Mouse (Mus musculus) forebrain, embryonic 10.5 days (tissue): ENCODE results near the gene Dop1b. TPM values are rescaled to one million over a fixed set of nuclear protein-coding genes. Genes with fewer than 3 reads are reported as not detected.
"Not testable (repeated sequence)": the region's sequence is repeated elsewhere in the genome, so short reads cannot be mapped to it uniquely, and the experiment has no call there.

Source experiments
- DNase-seq: peaks from one replicate; pipeline ENCODE4 v3.0.0-alpha.2; 2017; ENCODE audit warnings: low spot score; ENCODE audit errors: extremely low spot score
- H3K27ac ChIP-seq: fragments of 300-500 bp; sonication (generic); 2 replicates; pipeline ENCODE4 v1.5.1; 2016; ENCODE audit warnings: mild to moderate bottlenecking
- H3K27me3 ChIP-seq: fragments of 300-500 bp; sonication (generic); 2 replicates; pipeline ENCODE4 v1.6.1; 2016; ENCODE audit warnings: mild to moderate bottlenecking; ENCODE audit not compliant: poor library complexity, severe bottlenecking
- H3K36me3 ChIP-seq: fragments of 300-500 bp; sonication (generic); replicated peaks from 2 replicates; pipeline ENCODE4 v1.6.1; 2016; ENCODE audit warnings: mild to moderate bottlenecking, moderate library complexity
- H3K4me1 ChIP-seq: fragments of 300-500 bp; sonication (generic); 2 replicates; pipeline ENCODE4 v1.6.1; 2016
- H3K4me3 ChIP-seq: fragments of 300-500 bp; sonication (generic); 2 replicates; pipeline ENCODE4 v1.5.1; 2016; ENCODE audit warnings: mild to moderate bottlenecking, moderate library complexity
- H3K9me3 ChIP-seq: fragments of 300-500 bp; sonication (generic); 2 replicates; pipeline ENCODE4 v1.6.1; 2016; ENCODE audit warnings: mild to moderate bottlenecking, moderate library complexity
- WGBS: fragments of 180-500 bp; shearing (Covaris S2); methylation state at CpG from one replicate; pipeline ENCODE4 v1.1.7; 2016; 5-methylcytosine and 5-hydroxymethylcytosine counted together
- polyA plus RNA-seq: library from polyadenylated mRNA; unstranded; fragments of >200 nt; fragmentation: Nextera tagmentation; extraction: Ambion mirVana; gene quantifications from 2 replicates; pipeline ENCODE4 v1.2.1, GENCODE M21; 2016

The Dop1b gene
- polyA plus RNA-seq, 1 experiment from 2014 or later, result 6.5 TPM

GRCm38 (mm10) chr16:93685783-93686182 lies 25.9 kb upstream of the Dop1b start:
- not testable (repeated sequence) for DNase-seq, H3K9me3 ChIP-seq, H3K27ac ChIP-seq, H3K36me3 ChIP-seq, H3K4me3 ChIP-seq
- peaks cover 21% of the 10 kb centered on the region for H3K4me1 ChIP-seq
- H3K27me3 ChIP-seq, result peaks cover 52% of the 10 kb centered on the region
- WGBS, result 93% methylated on average over 3 of the region's 3 CpGs

GRCm38 (mm10) chr16:93686421-93686820 lies 25.3 kb upstream of the Dop1b start:
- H3K4me3 ChIP-seq, result no peak overlapping the region
- no peak overlapping the region for H3K27ac ChIP-seq
- WGBS, result 85% methylated on average over 5 of the region's 7 CpGs
- DNase-seq, result no peak
- 0 out of 2 replicates have a peak, but pooled peaks cover 9% of the 10 kb centered on the region for H3K9me3 ChIP-seq
- peaks cover 45% of the 10 kb centered on the region for H3K27me3 ChIP-seq
- H3K36me3 ChIP-seq, result no peaks in the 10 kb centered on the region
- peaks cover 21% of the 10 kb centered on the region for H3K4me1 ChIP-seq

GRCm38 (mm10) chr16:93686945-93687344 lies 24.8 kb upstream of the Dop1b start:
- DNase-seq, result no peak
- Histone ChIP-seq H3K27ac (no peak overlapping the region), H3K27me3 (peaks cover 40% of the 10 kb centered on the region), H3K36me3 (no peaks in the 10 kb centered on the region), H3K9me3 (0 out of 2 replicates have a peak, but pooled peaks cover 7% of the 10 kb centered on the region), H3K4me1 (peaks cover 21% of the 10 kb centered on the region), H3K4me3 (no peak overlapping the region)
- 48% methylated on average over 5 of the region's 5 CpGs for WGBS

GRCm38 (mm10) chr16:93691206-93691841 lies 20.4 kb upstream of the Dop1b start:
- Histone ChIP-seq H3K27ac (no peak overlapping the region), H3K4me1 (no peaks in the 10 kb centered on the region), H3K27me3 (no peaks in the 10 kb centered on the region), H3K4me3 (no peak overlapping the region), H3K9me3 (no peaks in the 10 kb centered on the region), H3K36me3 (no peaks in the 10 kb centered on the region)
- 81% methylated on average over 6 of the region's 6 CpGs for WGBS
- DNase-seq, result no peak

GRCm38 (mm10) chr16:93692744-93693143 lies 19.0 kb upstream of the Dop1b start:
- no peak overlapping the region for H3K4me3 ChIP-seq
- no peaks in the 10 kb centered on the region for H3K4me1 ChIP-seq
- H3K36me3 ChIP-seq, result no peaks in the 10 kb centered on the region
- no peak for DNase-seq
- no peak overlapping the region for H3K27ac ChIP-seq
- no peaks in the 10 kb centered on the region for H3K9me3 ChIP-seq
- WGBS, result 82% methylated on average over 2 of the region's 2 CpGs
- H3K27me3 ChIP-seq, result no peaks in the 10 kb centered on the region

GRCm38 (mm10) chr16:93707116-93707515 lies 4.6 kb upstream of the Dop1b start:
- no peak for DNase-seq
- WGBS, result 88% methylated on average over 7 of the region's 7 CpGs
- no peaks in the 10 kb centered on the region for H3K36me3 ChIP-seq
- H3K4me3 ChIP-seq, result no peak overlapping the region
- H3K4me1 ChIP-seq, result peaks cover 3% of the 10 kb centered on the region
- H3K27ac ChIP-seq, result no peak overlapping the region
- 0 out of 2 replicates have a peak, but pooled peaks cover 4% of the 10 kb centered on the region for H3K9me3 ChIP-seq
- peaks cover 24% of the 10 kb centered on the region for H3K27me3 ChIP-seq

DNA sequence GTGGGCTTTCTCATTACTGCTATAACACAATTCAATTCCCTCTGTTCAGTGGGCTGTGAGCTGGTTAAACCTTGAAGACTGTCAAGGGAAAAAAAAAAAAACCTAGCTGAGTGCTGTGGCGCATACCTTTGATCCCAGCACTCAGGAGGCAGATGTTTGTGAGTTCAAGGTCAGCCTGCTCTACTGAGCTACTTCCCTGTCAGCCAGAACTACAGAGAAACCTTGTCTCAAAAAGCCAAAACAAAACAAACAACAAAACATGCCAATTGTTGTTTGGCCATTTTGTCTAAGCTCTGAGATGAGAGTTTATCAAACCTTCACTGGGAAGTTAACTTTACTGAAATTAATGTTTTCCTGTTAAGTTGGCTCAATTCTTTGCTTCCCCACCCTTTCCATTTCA lies 2.5 kb upstream of the Dop1b start:
- Histone ChIP-seq H3K4me1 (peaks cover 10% of the 10 kb centered on the region), H3K36me3 (no peaks in the 10 kb centered on the region), H3K27me3 (peaks cover 43% of the 10 kb centered on the region), H3K9me3 (0 out of 2 replicates have a peak, but pooled peaks cover 4% of the 10 kb centered on the region), H3K4me3 (no peak overlapping the region), H3K27ac (no peak overlapping the region)
- no peak for DNase-seq
- 80% methylated on average over 1 of the region's 1 CpGs for WGBS

DNA sequence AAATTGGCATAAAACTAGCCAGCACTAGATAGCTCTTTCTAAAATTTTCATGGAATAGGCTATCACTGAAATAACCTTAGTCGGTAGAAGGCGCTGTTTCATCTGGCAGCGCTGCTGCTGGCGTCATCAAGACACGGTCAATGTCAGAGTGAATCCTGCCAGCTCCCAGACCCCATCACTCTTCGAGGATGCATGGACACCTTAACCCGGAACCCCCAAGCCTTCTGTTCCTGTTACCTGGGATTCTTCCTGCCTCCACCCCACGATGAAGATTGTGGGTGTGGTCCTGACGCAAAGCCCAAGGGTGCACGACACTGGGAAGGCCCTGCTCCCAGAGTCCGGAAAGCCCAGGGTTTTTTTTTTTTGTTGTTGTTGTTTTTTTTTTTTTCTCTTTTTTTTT lies 780 bp upstream of the Dop1b start:
- under 1% methylated on average over 11 of the region's 11 CpGs for WGBS
- Histone ChIP-seq H3K9me3 (0 out of 2 replicates have a peak, but pooled peaks cover 4% of the 10 kb centered on the region), H3K36me3 (no peaks in the 10 kb centered on the region), H3K4me3 (peak overlapping the region; percentile 74), H3K27ac (no peak overlapping the region), H3K4me1 (peaks cover 15% of the 10 kb centered on the region), H3K27me3 (peaks cover 50% of the 10 kb centered on the region)
- peak; percentile 58 for DNase-seq

DNA sequence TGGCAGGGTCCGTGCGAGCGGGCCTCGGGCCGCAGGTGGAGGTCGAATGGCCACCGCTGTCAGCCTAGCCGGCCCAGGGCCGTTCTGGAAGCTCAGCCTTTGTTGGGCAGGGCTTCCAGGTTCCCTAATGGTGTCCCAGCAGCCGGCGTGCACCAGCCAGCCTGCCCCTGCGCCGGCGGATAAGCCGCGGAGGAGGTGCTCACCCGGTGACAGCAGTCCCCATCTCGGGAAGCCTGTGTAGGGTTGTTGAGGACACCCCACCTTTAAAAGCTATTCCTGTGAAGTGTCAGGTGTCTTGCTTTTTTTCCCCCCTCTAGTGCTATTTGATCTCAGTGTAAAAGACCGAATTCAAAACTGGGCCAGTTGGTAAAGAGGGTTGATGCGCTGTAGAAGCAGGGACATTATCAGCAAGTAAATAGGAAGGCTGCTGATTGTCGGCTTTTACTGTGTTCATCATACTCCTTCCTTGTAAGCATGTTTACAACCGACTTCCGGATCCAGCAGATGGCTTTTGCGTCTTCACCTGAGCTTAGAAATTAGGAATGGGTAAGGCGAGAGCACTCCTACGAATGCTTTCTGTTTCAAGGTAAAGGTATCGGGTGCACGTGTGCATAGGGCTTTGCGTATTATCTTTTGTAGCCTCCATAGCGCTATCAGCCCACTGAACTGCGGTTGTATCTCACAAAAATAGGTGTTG lies 633 bp downstream of the Dop1b start:
- Histone ChIP-seq H3K4me3 (peak overlapping the region; percentile 74), H3K9me3 (no peaks in the 10 kb centered on the region), H3K36me3 (no peaks in the 10 kb centered on the region), H3K4me1 (peaks cover 20% of the 10 kb centered on the region), H3K27ac (peak overlapping the region; percentile 85), H3K27me3 (peaks cover 38% of the 10 kb centered on the region)
- DNase-seq, result no peak
- WGBS, result 13% methylated on average over 31 of the region's 31 CpGs

DNA sequence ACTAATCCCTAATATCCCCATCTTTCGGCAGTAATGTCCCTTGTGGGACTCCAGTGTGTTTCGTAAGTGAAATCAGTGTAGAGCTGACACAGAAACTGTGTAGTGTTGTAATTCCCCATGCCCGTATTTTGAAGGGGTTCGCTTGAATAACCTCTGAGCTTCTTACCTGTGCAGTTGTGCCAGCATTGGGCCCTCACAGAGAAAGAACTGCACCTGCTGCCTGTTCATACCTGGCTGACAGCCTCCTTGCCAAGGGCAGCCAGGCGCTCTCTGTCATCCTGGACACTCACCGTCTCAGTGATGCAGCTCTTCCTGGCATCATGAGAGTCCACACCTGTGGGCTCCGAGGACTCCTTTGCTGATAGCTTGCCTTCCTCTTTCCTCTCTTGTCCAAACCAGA lies 1.3 kb downstream of the Dop1b start:
- Histone ChIP-seq H3K27ac (no peak overlapping the region), H3K4me3 (peak overlapping the region; percentile 74), H3K9me3 (no peaks in the 10 kb centered on the region), H3K36me3 (no peaks in the 10 kb centered on the region), H3K27me3 (peaks cover 32% of the 10 kb centered on the region), H3K4me1 (peaks cover 25% of the 10 kb centered on the region)
- no peak for DNase-seq
- 79% methylated on average over 7 of the region's 7 CpGs for WGBS

GRCm38 (mm10) chr16:93714426-93714825 lies 2.7 kb downstream of the Dop1b start:
- WGBS, result 36% methylated on average over 5 of the region's 5 CpGs
- no peak overlapping the region for H3K27ac ChIP-seq
- no peaks in the 10 kb centered on the region for H3K9me3 ChIP-seq
- no peak overlapping the region for H3K4me3 ChIP-seq
- H3K27me3 ChIP-seq, result peaks cover 29% of the 10 kb centered on the region
- DNase-seq, result no peak
- no peaks in the 10 kb centered on the region for H3K36me3 ChIP-seq
- H3K4me1 ChIP-seq, result peaks cover 25% of the 10 kb centered on the region

DNA sequence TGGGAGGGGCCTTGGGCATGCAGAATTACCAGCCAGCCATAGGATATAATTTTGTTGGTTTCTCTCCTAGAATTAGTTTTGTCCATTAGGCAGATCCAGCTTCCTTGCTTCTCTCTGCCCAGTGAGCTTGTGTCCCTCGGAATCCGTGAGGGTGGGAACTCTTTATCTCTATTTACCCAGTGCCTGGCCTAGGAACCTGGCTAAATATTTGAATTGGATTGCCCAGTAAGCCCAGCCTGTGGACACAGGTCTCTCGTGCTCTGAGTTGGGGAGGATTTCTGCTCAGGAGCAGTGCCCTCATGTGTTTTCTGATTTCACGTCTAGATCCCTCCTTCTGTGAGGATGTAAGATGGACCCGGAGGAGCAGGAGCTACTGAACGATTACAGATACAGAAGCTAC lies 4.1 kb downstream of the Dop1b start:
- WGBS, result 89% methylated on average over 6 of the region's 6 CpGs
- H3K36me3 ChIP-seq, result no peaks in the 10 kb centered on the region
- no peaks in the 10 kb centered on the region for H3K9me3 ChIP-seq
- no peak overlapping the region for H3K4me3 ChIP-seq
- H3K27me3 ChIP-seq, result peaks cover 29% of the 10 kb centered on the region
- no peak overlapping the region for H3K27ac ChIP-seq
- peaks cover 25% of the 10 kb centered on the region for H3K4me1 ChIP-seq
- DNase-seq, result no peak

- DNase-seq, result no peak
- H3K4me3 ChIP-seq, result no peak overlapping the region
- H3K4me1 ChIP-seq, result peaks cover 21% of the 10 kb centered on the region
- 24% methylated on average over 5 of the region's 5 CpGs for WGBS
- peaks cover 24% of the 10 kb centered on the region for H3K27me3 ChIP-seq
- H3K9me3 ChIP-seq, result no peaks in the 10 kb centered on the region
- no peaks in the 10 kb centered on the region for H3K36me3 ChIP-seq
- H3K27ac ChIP-seq, result peak overlapping the region; percentile 48
These were observed 5.6 kb downstream of the Dop1b start for GRCm38 (mm10) chr16:93717299-93717703.
